Mouse (Mus musculus): ENCODE measurements around the gene Fndc9. TPM values are rescaled to one million over a fixed set of nuclear protein-coding genes. Genes with fewer than 3 reads are reported as not detected.
A peak's percentile ranks its signal among the peaks of the same experiment; 100 is the strongest.

Fndc9 gene
- polyA plus RNA-seq, 1 experiment = not detected

DNA sequence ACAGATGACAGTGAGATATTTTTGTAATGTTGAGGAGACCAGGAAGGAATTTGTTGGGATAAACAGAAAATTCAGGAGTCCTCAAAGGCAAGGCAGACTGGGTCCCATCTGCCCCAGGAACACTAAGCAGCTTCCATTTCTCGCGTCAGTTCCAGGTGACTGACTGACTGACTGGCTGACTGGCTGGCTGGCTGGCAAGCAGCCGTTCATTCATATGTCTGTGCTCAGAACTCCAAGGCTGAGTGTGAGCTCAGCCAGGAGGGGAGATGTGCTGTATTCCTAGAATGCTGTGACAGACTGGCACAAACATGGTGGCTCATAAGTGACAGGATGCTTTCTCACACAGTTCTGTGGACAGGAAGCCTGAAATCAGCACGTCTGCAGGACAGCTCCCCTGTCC, 1.4 kb upstream of the Fndc9 start:
- TF ChIP-seq POLR2A (IDR thresholded peaks at IDR 0.05; ENCODE audit: low read depth, low read length) = no peak
- TF ChIP-seq CTCF (IDR thresholded peaks at IDR 0.05; ENCODE audit: extremely low read depth, insufficient read length, insufficient replicate concordance, low read depth, low read length) = no peak
- Histone ChIP-seq H3K4me1 (ENCODE audit: control insufficient read depth, insufficient read depth, insufficient read length, low read length) (no peaks in the 10 kb centered on the region), H3K27me3 (ENCODE audit: control insufficient read depth, insufficient read depth, low read length) (no peaks in the 10 kb centered on the region), H3K27ac (ENCODE audit: insufficient read depth, low read depth, low read length) (no peak overlapping the region), H3K36me3 (ENCODE audit: control insufficient read depth, insufficient read depth, low read length) (0 out of 2 replicates have a peak, but pooled peaks cover 2% of the 10 kb centered on the region), H3K4me3 (ENCODE audit: low read depth, low read length) (no peak overlapping the region)
- WGBS = 71% methylated on average over 4 of the region's 4 CpGs

DNA sequence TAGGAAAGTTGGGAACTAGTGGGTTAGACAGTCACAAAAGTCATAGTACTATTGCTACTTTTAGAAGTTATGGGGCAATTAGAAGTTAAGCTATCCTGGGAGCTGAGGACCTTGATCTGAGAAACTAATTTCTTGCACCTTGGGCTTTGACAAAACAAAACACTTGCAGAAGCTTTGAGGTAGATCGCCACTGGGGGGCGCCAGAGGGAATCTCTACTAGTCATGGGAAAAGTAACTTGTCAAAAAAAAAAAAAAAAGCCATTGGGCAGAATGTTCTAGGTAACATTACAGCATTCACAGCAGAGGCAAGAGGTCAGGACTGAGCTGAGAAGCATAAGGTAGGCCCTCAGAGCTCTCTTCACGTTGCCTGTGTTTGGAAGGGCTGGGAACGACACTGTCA, 1.6 kb downstream of the Fndc9 start:
- H3K27me3 ChIP-seq (ENCODE audit: control insufficient read depth, insufficient read depth, low read length) = no peaks in the 10 kb centered on the region
- 0 out of 2 replicates have a peak, but pooled peaks cover 2% of the 10 kb centered on the region for H3K36me3 ChIP-seq (ENCODE audit: control insufficient read depth, insufficient read depth, low read length)
- H3K4me3 ChIP-seq (ENCODE audit: low read depth, low read length) = no peak overlapping the region
- 39% methylated on average over 4 of the region's 4 CpGs for WGBS
- no peaks in the 10 kb centered on the region for H3K4me1 ChIP-seq (ENCODE audit: control insufficient read depth, insufficient read depth, insufficient read length, low read length)
- no peak overlapping the region for H3K27ac ChIP-seq (ENCODE audit: insufficient read depth, low read depth, low read length)
- TF ChIP-seq POLR2A (IDR thresholded peaks at IDR 0.05; ENCODE audit: low read depth, low read length) (no peak), CTCF (IDR thresholded peaks at IDR 0.05; ENCODE audit: extremely low read depth, insufficient read length, insufficient replicate concordance, low read depth, low read length) (peak; percentile 17; the same call in 1 of the 2 replicates)

DNA sequence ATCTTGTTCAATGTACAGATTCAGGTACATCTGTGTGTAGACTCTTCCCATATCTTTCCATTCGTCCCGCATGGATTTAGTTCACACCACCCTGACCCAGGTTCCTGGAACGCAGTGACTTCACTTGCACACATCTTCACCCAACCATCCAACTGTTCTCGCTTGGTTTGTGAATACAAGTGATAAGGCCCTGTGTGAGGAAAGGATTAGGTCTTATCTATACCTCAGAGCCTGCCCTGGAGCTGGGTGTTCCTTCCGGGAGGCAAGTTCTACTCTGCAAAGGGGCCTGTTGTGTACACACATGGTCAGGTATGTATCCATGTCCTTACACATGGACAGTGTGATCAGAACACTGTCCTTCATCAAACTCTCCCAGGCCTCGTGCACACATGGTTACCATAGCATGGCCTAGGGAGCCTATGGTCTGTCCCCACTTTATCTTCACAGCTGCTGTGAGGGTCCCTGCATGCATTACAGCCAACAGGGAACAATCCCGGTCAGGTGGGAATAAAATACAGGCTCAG, 5.9 kb downstream of the Fndc9 start:
- no peak overlapping the region for H3K27ac ChIP-seq (ENCODE audit: insufficient read depth, low read depth, low read length)
- H3K27me3 ChIP-seq (ENCODE audit: control insufficient read depth, insufficient read depth, low read length) = no peaks in the 10 kb centered on the region
- WGBS = 72% methylated on average over 7 of the region's 7 CpGs
- no peak overlapping the region for H3K4me3 ChIP-seq (ENCODE audit: low read depth, low read length)
- no peaks in the 10 kb centered on the region for H3K4me1 ChIP-seq (ENCODE audit: control insufficient read depth, insufficient read depth, insufficient read length, low read length)
- H3K36me3 ChIP-seq (ENCODE audit: control insufficient read depth, insufficient read depth, low read length) = no peaks in the 10 kb centered on the region
- no peak for TF ChIP-seq POLR2A (IDR thresholded peaks at IDR 0.05; ENCODE audit: low read depth, low read length)
- TF ChIP-seq CTCF (IDR thresholded peaks at IDR 0.05; ENCODE audit: extremely low read depth, insufficient read length, insufficient replicate concordance, low read depth, low read length) = no peak

GRCm38 (mm10) chr11:46241985-46242384, 6.7 kb downstream of the Fndc9 start:
- no peak overlapping the region for H3K4me3 ChIP-seq (ENCODE audit: low read depth, low read length)
- no peaks in the 10 kb centered on the region for H3K4me1 ChIP-seq (ENCODE audit: control insufficient read depth, insufficient read depth, insufficient read length, low read length)
- no peaks in the 10 kb centered on the region for H3K36me3 ChIP-seq (ENCODE audit: control insufficient read depth, insufficient read depth, low read length)
- no peak for TF ChIP-seq CTCF (IDR thresholded peaks at IDR 0.05; ENCODE audit: extremely low read depth, insufficient read length, insufficient replicate concordance, low read depth, low read length)
- no peak for TF ChIP-seq POLR2A (IDR thresholded peaks at IDR 0.05; ENCODE audit: low read depth, low read length)
- 85% methylated on average over 8 of the region's 8 CpGs for WGBS
- no peak overlapping the region for H3K27ac ChIP-seq (ENCODE audit: insufficient read depth, low read depth, low read length)
- no peaks in the 10 kb centered on the region for H3K27me3 ChIP-seq (ENCODE audit: control insufficient read depth, insufficient read depth, low read length)

DNA sequence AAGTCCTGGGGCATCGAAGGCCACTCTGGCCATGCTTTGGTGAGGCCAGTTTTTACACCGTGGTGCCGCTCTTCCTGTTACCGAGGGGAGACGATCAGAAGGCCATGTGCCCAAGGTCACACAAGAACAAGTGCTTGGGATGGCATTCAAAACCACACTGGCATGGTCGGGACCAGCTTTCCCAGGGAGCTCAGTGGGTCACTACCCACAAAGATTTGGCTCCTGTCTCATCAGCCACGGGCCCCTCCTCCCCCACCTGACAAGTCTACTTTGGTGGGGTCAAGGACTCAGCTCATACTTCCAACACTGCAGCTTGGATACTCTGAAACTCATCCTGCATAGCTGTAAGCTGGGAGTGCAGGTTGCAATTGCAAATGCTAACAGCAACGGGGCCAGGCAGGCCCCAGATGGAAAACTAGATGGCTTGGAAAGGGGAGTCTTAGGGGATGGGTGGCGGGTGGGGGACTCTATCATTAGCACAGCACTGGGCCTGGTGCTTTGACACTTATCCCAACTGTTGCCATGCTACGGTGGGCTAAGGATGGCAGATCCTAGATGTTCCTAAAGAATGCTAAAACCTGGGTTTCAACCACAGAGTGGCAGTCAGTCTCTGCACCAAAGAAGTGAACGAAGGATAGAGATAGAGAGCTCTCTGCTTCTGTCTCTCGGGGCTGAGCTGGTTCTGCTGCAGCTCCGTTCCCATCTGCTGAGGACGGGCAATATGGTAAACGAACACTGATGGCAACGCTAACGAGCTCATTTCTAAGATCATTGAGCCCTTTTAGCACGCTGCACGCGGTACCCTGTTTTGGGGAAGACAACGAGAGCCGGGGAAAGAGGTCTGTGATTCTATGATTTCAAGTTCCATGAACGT, 9.6 kb downstream of the Fndc9 start:
- TF ChIP-seq CTCF (IDR thresholded peaks at IDR 0.05; ENCODE audit: extremely low read depth, insufficient read length, insufficient replicate concordance, low read depth, low read length) = no peak
- no peak for TF ChIP-seq POLR2A (IDR thresholded peaks at IDR 0.05; ENCODE audit: low read depth, low read length)
- 89% methylated on average over 23 of the region's 23 CpGs for WGBS
- Histone ChIP-seq H3K4me3 (ENCODE audit: low read depth, low read length) (no peak overlapping the region), H3K36me3 (ENCODE audit: control insufficient read depth, insufficient read depth, low read length) (no peaks in the 10 kb centered on the region), H3K27me3 (ENCODE audit: control insufficient read depth, insufficient read depth, low read length) (no peaks in the 10 kb centered on the region), H3K4me1 (ENCODE audit: control insufficient read depth, insufficient read depth, insufficient read length, low read length) (no peaks in the 10 kb centered on the region), H3K27ac (ENCODE audit: insufficient read depth, low read depth, low read length) (no peak overlapping the region)

DNA sequence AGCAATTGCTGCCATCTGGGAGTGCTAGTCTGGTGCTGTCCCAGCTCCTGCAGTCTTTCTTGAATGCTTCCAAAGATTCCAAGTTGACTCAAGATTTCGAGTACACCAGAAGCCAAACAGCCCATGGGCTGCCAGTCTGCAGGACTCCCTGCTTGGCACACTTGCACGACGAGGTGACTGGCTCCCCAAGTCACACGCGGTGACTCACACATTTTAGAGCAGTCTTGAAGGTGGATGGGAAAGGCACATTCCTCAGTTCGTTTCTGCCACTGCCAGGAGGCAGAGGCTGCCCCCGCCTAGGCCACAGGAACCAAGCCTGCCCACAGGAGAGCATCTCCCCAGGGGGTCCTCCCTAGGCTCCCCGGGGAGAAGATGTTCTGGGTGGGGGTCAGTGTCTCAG, 10.6 kb downstream of the Fndc9 start:
- no peak for TF ChIP-seq POLR2A (IDR thresholded peaks at IDR 0.05; ENCODE audit: low read depth, low read length)
- TF ChIP-seq CTCF (IDR thresholded peaks at IDR 0.05; ENCODE audit: extremely low read depth, insufficient read length, insufficient replicate concordance, low read depth, low read length) = no peak
- Histone ChIP-seq H3K4me1 (ENCODE audit: control insufficient read depth, insufficient read depth, insufficient read length, low read length) (no peaks in the 10 kb centered on the region), H3K36me3 (ENCODE audit: control insufficient read depth, insufficient read depth, low read length) (no peaks in the 10 kb centered on the region), H3K27me3 (ENCODE audit: control insufficient read depth, insufficient read depth, low read length) (no peaks in the 10 kb centered on the region), H3K4me3 (ENCODE audit: low read depth, low read length) (no peak overlapping the region), H3K27ac (ENCODE audit: insufficient read depth, low read depth, low read length) (no peak overlapping the region)
- 51% methylated on average over 8 of the region's 8 CpGs for WGBS

DNA sequence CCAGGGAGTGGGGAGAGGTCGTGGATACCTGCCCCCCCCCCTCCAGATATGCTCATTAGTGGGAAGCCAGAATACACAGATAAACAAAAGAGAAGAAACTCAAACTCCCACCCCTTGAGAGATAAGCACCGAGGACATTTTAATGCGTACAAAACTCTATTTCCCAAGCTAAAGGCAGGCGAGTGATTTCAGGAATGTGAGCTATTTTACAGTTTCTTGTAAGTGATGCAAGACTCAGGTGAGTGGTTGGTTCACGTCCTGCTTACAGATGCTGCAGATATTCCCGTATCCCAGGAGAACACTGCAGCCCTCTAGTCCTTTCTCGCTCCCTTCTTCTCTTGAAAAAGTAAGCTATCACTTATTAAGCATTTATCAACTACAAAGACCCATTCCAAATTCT, 11.1 kb downstream of the Fndc9 start:
- WGBS = 58% methylated on average over 7 of the region's 7 CpGs
- H3K27me3 ChIP-seq (ENCODE audit: control insufficient read depth, insufficient read depth, low read length) = no peaks in the 10 kb centered on the region
- TF ChIP-seq POLR2A (IDR thresholded peaks at IDR 0.05; ENCODE audit: low read depth, low read length) (no peak), CTCF (IDR thresholded peaks at IDR 0.05; ENCODE audit: extremely low read depth, insufficient read length, insufficient replicate concordance, low read depth, low read length) (no peak)
- H3K27ac ChIP-seq (ENCODE audit: insufficient read depth, low read depth, low read length) = no peak overlapping the region
- H3K36me3 ChIP-seq (ENCODE audit: control insufficient read depth, insufficient read depth, low read length) = no peaks in the 10 kb centered on the region
- no peaks in the 10 kb centered on the region for H3K4me1 ChIP-seq (ENCODE audit: control insufficient read depth, insufficient read depth, insufficient read length, low read length)
- no peak overlapping the region for H3K4me3 ChIP-seq (ENCODE audit: low read depth, low read length)

All from small intestine, adult 2 months (tissue).